Mouse (Mus musculus) megakaryocyte-erythroid progenitor cell, adult 5-6 weeks (primary cell): ENCODE results near the gene Entpd8. TPM values are rescaled to one million over a fixed set of nuclear protein-coding genes. Genes with fewer than 3 reads are reported as not detected.
A peak's percentile ranks its signal among the peaks of the same experiment; 100 is the strongest.

Source experiments
- ATAC-seq: replicated peaks from 2 replicates; pipeline ENCODE4 v1.8.0; 2016; ENCODE audit warnings: mild to moderate bottlenecking, inconsistent platforms; ENCODE audit not compliant: severe bottlenecking, poor library complexity, low FRiP score, low TSS enrichment
- total RNA-seq, 2 experiments: library from RNA; stranded (forward) in 1 of 2; stranded (reverse) in 1 of 2; fragments of 200-1000, 215-1000 nt in 1 of 2; fragments of >200 nt in 1 of 2; fragmentation: Nextera tagmentation in 1 of 2; gene quantifications; 2 replicates each; pipeline ENCODE4 v1.2.3; 2014 to 2017

Entpd8 gene
- total RNA-seq, 2 experiments from 2014 or later: not detected

DNA sequence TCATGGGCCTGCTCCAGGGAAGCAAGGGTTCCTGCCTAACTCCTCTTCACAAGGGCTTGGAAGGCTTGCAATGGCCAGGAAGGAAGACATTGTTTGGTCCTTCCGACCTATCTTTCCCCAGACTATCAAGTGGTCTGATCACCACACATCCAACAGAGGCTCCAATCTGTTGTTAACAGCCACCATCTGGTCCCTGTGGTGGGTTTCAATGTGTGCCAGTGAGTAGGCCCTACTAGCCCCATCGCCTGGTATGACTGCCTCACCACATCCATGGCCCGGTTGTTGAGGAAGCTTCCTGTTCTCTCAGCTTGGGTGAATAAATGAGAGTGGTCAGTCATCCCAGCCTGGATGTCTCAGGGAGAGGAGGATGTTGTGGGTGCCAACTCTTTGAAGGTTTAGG lies 8.5 kb downstream of the Entpd8 start:
- no peak for ATAC-seq

DNA sequence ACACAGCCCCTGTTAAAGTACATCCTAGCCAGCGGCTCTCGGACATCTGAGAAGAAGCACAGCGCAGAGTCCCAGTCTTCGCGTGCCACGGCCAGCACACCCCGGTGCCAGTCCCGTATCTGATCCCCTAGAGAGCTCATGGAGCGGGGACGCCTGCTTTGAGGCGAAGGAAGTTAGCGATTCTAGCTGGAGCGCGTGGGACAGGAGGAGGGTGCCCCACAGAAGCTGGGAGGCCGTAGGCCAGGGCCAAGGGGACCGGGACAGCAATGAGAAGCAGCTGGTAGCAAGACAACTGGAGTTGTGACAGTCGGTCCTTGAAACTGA lies 14.6 kb downstream of the Entpd8 start:
- peak; percentile 16; the same call in 1 of the 2 replicates for ATAC-seq

DNA sequence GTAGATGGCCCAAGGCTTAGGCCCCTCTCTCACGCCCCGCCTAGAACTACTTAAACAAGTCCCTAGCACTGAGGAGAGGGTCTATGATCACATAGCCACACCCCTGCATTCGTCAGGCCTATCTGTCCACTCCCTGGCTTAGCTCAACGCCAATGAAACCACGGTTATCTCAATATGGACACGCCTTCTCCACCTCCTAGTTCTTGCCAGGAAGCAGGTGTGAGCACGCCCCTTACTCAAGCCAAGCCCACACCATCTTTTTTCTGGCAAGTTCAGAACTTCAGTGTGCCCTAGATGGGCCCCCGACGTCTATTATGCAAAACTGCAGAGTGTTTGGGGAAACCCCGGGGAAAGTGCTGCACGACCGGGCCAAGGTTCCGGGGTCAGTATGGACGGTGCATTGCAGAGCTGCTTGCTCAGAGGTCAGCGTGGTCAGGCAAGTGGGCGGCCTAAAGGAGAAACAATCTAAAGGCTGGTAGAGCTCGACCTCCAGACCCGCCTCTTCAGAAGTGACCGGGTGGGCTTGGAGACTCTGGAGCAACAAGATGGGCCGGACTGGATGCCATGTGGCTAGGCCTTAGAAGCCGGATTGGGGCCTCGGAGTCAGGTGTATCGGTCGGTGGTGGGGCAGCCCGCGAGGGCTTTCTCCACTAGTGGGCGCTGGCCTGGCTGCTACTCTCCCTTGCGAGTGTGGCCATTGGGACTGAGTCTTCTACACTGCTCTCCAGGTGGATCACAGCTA lies 15.2 kb downstream of the Entpd8 start, which contains the start of gene Noxa1:
Noxa1 (minus strand) TSS at position 41 of the 742 bp plus-strand sequence.
- peak; percentile 51 for ATAC-seq

DNA sequence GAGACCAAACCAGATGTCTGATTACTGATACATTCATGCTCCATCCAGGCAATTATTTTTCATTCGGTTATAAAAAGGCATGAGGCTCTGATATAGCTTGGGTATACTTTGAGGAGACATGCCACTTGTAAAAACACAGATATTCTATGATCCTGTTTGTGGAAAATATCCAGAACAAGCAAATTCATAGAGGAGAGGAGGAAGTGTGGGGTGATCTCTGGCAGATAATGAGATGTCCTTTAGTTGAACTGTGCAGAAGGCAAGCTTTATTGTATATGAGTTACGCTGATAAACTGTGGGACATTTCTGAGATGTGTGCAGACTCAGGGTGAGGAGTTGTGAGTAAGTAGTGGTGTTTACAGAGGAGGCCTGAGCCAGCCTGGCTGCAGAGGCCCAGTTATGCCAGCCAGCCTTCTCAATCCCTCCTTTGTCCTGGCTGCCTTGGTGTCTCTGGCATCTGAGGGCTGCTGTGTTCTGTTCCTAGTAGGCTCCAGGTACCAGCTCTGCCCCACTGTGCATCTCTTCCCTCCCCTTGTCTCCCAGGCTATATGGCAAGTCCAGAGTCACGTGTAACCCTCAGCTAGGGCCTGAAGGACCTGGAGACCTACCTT lies 18.0 kb downstream of the Entpd8 start:
- ATAC-seq: peak; percentile 6; the same call in 1 of the 2 replicates

DNA sequence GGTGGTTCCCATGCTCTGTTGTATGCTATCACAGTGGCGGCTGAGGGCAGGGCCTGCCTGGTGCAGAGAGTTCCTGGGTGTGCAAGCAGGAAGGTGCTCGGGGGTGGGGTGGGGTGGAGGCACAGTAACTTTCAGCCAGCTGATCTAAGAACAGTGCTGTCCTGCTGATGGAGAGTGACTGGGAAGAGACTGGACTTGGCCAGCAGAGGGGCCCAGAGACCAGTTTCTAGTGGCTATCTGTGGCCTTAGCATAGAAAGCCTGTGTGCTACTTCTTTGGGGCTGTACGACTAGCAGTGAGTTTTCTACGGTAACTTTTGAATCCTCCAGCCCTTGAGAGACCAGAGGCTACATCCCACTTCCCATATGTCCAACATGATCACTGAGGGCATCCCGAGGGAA lies 18.9 kb downstream of the Entpd8 start:
- 0 out of 2 replicates have a peak, but pooled peaks have one; percentile 12 for ATAC-seq

DNA sequence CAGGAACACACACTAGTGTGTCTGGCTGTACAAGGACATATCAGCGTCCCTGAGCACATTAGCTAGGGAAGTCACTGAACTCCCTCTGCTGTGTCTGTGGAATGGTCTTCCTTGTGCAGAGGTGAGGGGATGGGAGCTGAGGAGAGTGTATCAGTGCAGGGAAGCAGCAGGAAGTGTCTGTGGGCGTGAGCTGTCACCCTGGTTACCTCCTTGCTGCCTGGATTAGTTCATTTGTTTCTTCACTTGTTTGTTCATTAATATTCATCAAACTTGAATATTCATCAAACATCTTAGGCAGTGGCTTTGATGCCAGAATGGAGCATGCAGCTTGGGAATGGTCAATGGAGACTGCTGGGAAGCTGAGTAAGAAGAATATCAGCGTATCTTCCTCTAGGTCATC lies 19.6 kb downstream of the Entpd8 start:
- no peak for ATAC-seq

DNA sequence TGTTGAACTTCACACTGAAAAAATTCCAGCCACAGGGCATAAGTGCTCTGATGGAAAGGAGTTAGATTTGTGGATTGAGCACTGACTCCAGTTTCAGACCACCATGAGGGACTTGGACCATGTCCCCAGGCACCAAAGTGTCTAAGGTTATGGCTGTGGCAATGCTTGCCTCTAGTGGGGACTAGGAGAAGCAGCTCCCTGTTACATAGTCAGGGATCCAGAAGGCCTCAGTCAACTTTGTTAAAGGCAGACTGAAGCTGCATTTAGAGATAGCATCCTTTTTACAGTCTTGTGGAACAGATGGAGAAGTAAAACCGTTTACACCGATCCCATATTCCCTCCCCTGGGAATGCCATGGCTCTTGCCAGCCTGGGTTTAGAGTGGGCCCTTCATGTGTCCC lies 24.0 kb downstream of the Entpd8 start:
- ATAC-seq: no peak

DNA sequence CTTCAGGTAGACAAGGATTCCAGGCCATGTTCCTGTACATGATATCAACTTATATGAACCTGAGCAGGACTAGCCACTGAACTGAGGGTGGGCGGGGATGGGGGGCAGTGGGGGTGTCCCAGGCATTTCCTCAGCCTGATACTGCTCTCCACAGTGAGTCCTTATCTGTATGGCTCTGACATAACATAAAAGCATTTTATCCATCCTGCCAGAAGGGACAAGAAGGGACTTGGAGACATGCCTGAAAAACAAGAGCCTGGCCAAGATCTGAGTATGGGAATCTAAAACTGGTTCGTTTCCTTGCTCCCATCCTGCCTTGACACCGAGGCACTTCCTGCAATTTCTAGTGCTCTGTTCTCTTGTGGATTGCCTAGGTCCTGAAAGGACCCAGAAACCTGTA lies 25.9 kb downstream of the Entpd8 start:
- peak; percentile 77 for ATAC-seq

DNA sequence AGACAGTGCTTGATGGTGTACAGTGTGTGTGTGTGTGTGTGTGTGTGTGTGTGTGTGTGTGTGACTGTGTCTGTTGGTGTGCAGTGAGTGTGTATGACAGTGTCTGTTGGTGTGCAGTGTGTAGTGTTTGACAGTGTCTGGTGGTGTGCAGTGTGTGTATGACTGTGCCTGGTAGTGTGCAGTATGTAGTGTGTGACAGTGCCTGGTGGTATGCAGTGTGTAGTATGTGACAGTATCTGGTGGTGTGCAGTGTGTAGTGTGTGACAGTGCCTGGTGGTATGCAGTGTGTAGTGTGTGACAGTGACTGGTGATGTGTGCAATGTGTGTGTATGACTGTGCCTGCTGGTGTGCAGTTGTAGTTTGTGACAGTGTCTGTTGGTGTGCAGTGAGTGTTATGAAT lies 29.4 kb downstream of the Entpd8 start:
- no peak for ATAC-seq

DNA sequence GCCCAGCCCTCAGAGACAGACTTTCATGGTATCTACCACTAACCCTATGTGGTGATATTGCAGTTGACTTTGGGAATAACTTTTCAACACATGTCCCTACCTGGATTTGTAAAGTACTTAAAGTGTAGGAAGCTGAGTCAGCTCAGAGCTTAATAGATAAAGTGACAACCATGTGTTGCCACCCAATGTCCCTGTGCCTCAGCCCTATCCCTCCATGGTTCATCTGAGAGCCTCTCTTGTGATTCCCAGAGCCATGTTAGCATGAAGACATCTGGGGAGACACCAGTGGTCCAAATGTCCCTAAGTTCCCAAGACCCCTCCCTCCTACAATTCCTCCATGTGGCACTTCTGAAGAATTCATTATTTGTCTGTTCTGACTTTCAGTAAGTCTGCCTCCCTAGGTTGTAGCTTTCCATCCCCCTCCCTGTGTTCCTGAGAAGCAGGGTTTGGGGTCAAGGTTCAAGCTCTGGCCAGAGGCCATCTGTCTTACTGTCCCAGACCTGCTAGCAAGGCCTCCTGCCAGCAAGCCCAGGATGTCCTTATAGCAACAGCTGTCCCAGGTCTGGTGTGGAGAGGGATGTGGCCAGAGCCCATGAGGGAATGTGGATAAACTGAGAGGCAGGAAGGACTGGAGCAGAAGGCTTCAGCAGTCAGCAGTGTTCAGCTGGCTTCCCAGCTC lies 30.5 kb downstream of the Entpd8 start:
- ATAC-seq: no peak

DNA sequence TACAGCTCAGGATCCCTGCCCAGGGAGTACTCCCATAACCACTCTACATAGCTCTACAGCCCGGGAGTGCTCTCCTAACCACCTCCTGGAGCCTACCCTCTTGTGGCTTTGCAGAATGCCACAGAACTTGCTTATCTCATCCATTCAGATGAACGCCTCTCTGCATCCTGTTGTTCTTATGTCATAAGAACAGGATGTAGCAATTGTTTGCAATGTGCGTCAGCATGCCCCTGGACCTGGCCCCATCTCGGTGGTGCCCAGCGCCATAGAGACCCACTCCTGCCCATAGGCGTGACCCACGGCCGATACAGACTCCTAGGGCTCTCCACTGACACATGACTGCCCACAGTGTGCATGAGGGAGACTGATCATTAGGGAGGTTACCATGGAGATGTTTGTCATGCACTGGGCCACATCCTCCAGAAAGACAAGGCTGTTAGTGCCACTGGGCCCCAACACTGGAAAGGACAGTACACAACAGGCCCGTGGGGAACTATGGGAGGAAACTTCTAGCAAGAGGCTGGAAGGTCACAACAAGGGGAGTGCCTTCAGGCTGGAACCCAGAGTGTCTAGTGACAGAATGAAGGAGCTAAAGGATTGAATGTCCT lies 31.2 kb downstream of the Entpd8 start:
- peak; percentile 77 for ATAC-seq

DNA sequence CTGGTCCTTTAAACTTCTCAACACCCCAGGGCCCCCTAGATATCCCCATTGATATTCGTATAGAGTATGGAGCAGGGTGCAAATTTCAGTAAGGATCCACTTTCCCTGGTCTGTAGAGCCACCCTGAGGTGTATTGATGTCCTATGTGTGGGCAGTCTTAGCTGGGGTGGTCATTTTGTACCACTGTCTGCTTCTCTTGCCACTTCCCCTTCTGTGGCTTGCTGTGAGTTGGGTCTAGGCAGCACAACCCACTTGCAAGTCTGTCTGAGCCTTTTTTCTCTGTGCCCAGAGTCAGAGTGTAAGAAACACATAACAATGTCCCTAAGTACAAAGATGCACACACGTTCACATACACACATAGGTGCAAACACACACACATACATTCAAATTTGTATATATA lies 34.2 kb downstream of the Entpd8 start:
- ATAC-seq: no peak

DNA sequence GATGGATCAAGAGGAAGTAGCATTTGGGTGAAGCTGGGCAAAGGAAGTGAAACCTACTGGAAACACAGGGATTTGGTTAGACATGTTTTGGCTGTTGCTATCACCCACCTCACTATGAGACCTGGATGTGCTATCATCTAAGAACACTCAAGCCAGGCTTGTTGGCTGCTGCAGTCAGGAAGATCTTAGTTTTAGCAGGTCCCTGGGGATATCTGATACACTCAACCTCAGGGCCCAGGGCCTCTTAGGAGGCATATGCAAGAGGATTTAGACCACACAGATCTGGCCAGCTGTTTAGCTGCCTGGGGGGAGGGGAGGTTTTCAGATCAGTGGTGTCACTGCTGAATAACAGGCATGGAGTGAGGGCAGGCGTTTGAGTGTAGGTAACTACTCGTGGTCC lies 35.3 kb downstream of the Entpd8 start:
- peak; percentile 85 for ATAC-seq

DNA sequence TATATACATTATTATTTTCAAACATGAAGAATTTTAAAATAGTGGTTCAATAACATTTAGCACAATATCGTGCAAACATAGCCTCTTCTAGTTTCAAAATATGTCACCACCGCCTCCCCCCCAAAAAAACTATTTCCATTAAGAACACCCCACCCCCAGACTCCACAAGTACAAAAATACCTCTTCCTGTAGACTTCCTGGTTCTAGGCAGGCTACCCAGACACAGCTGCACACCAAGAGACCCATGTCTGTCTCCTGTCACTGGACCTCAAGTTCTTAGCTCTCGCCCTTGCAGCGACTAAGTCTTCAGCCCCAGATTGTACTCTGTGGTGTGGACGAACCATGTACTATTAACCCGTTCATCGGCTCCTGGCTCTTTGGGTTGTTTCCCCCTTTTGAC lies 40.9 kb downstream of the Entpd8 start:
- ATAC-seq: no peak

DNA sequence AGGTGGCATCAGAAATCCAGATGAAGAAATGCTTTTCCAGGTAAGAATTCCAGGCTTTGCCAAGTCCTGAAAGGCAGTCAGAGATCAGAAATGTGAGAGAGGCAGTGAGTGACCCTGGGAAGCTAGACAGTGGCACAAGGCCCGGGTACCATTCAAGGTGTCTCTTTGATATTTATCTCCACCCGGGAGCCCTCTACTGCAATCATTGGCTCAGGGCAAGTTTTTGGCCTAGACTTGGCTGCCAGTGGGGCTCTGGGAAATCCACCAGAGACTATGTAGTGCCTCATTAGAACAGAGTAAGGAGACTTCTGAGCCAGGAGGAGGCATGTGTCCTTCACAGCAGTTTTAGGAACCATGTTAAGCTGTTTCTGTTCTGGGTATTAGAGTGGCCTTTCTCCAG lies 42.6 kb downstream of the Entpd8 start:
- ATAC-seq: no peak

DNA sequence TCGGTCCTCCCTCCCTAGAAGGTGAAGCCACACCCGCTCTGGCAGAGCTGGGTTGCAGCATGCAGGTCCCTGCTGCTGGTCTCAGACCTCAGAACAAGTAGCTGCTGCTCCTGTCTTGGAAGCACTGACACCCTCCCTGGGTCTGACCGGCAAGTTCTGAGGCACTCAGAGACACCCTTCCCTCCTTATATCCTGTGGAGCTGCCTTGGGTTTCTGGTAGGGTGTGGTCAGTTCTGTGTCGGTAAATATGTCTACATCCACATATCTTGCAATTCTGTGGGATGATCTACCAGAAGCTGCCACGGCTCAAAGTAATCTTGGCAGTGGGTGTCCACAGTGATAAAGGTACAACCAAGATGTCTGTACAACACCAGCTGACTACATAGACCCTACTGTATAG lies 43.4 kb downstream of the Entpd8 start:
- 0 out of 2 replicates have a peak, but pooled peaks have one; percentile 19 for ATAC-seq

DNA sequence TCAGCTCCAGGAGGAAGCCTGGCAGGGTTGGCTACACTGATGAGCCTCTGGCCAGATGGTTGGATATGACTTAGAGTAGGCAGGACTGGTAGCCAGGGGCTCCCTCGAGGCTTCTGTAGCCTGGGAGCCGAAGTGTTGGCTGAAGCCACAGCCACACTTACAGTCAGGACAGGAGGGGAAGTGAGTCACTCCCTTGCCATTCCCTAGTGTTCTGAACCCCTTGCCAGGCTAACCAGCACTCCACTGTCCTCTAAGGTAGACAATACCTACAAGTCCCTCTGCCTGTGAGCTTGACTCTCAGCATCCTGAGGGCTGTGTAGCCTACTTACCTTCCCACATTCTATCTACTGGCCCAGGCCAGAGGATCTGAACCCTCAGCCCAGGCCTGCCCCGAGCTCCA lies 44.3 kb downstream of the Entpd8 start:
- ATAC-seq: no peak

DNA sequence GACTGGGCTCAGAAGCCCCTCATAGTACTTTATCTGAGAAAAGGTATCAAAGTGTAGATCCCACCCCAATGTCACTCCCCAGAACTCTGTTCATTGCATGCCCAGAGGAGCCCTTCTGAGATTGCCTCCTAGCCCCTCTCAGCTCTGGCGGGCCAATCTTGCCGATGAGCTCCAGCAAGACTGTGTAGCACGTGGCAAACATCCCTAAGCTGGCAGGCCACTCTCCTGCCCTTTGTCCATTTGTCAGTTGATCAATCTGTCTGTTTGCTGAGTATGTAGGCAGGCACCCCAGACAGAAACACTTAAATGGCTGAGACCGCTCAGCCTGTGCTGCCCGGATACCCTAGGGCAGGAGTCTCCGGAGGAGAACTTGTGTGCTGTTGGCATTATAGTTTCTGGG lies 45.0 kb downstream of the Entpd8 start:
- ATAC-seq: no peak

DNA sequence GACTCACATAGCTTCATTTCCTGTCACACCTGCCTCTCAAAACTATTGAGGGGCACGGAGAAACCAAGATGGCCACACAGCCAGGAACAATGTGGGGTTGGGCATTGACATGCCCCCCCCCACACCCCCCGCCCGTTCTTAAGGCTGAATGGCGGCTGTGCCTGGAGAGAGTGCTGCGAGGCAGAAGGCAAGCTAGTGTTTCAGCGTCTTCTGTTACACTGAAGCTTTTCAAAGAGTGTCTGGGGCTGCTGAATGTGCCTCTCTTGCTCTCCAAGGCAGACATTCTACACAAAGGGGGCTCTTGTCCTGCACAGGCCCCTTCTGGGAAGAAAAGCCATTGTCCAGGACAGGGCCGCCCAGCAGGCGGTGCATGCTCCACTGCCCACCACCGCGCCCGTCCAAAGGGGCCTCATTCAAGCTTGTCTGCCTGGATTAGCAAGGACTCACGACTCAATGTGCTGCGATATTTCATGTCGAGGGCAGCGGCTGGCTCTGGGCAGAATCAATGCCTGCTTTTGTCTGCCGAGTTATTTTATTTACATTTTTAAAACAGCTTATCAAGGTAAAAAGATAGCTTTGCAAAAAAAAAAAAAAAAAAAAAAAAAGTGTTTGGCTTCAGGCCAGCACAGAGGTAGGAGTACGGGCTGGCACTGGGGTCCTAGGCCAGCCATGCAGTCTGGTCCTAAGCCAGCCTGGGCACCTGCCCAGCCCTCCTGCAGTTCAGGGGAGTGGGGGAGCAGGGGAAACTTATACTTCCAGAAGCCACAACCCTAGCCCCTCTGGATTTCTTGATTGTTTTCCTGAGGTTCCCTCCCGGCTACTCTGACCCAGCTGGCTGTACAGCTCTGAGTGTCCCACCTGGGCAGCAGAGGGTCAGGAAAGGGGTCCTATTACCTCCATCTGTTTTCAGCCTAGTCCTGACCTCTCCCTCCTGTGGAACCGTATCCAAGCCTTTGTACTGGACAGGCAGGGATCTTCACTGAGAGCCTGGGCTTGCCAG lies 46.2 kb downstream of the Entpd8 start:
- ATAC-seq: no peak
